Mouse (Mus musculus) neural tube, embryonic 14.5 days (tissue): ENCODE measurements around the gene Tuba1b. TPM values are rescaled to one million over a fixed set of nuclear protein-coding genes. Genes with fewer than 3 reads are reported as not detected.

Experiments used
- ATAC-seq: fragments of 200-750 bp; cut with Nextera tagmentation; 2 replicates; pipeline ENCODE4 v1.8.0; 2017; ENCODE audit warnings: low read depth, mild to moderate bottlenecking, moderate TSS enrichment, moderate library complexity
- H3K27ac ChIP-seq: fragments of 300-500 bp; sonication (generic); 2 replicates; pipeline ENCODE4 v1.5.1; 2014; ENCODE audit warnings: low read depth, mild to moderate bottlenecking, control low read depth, low read length, moderate library complexity, mixed read lengths
- H3K27me3 ChIP-seq: fragments of 300-500 bp; sonication (generic); 2 replicates; pipeline ENCODE4 v1.6.1; 2014; ENCODE audit warnings: low read length; ENCODE audit not compliant: control insufficient read depth, insufficient read depth
- H3K36me3 ChIP-seq: fragments of 300-500 bp; sonication (generic); 2 replicates; pipeline ENCODE4 v1.6.1; 2014; ENCODE audit warnings: low read length, mixed read lengths; ENCODE audit not compliant: control insufficient read depth, insufficient read depth
- H3K4me1 ChIP-seq: fragments of 300-500 bp; sonication (generic); 2 replicates; pipeline ENCODE4 v1.6.1; 2014; ENCODE audit warnings: low read length; ENCODE audit not compliant: control insufficient read depth, insufficient read depth
- H3K4me2 ChIP-seq: fragments of 300-500 bp; sonication (generic); 2 replicates; pipeline ENCODE4 v1.6.1; 2014; ENCODE audit warnings: mild to moderate bottlenecking, low read depth, low read length, control low read depth
- H3K4me3 ChIP-seq: fragments of 300-500 bp; sonication (generic); 2 replicates; pipeline ENCODE4 v1.5.1; 2014; ENCODE audit warnings: low read depth, low read length, control low read depth, mixed read lengths
- H3K9ac ChIP-seq: fragments of 300-500 bp; sonication (generic); replicated peaks from 2 replicates; pipeline ENCODE4 v1.6.1; 2014; ENCODE audit warnings: low read depth, mild to moderate bottlenecking, control low read depth, low read length, mixed read lengths
- H3K9me3 ChIP-seq: fragments of 300-500 bp; sonication (generic); 2 replicates; pipeline ENCODE4 v1.6.1; 2016; ENCODE audit warnings: low read length; ENCODE audit not compliant: control insufficient read depth
- WGBS: fragments of 180-500 bp; shearing (Covaris S2); extraction: QIAGEN DNeasy Blood & Tissue Kit; methylation state at CpG from one replicate; pipeline ENCODE4 v1.1.7; 2014; 5-methylcytosine and 5-hydroxymethylcytosine counted together
- polyA plus RNA-seq: library from polyadenylated mRNA; unstranded; fragments of >200 nt; fragmentation: Nextera tagmentation; extraction: Ambion mirVana; gene quantifications from 2 replicates; pipeline ENCODE4 v1.2.1, GENCODE M21; 2014

Tuba1b gene
- 1,186 and 1,301 TPM in 2 replicates for polyA plus RNA-seq

DNA sequence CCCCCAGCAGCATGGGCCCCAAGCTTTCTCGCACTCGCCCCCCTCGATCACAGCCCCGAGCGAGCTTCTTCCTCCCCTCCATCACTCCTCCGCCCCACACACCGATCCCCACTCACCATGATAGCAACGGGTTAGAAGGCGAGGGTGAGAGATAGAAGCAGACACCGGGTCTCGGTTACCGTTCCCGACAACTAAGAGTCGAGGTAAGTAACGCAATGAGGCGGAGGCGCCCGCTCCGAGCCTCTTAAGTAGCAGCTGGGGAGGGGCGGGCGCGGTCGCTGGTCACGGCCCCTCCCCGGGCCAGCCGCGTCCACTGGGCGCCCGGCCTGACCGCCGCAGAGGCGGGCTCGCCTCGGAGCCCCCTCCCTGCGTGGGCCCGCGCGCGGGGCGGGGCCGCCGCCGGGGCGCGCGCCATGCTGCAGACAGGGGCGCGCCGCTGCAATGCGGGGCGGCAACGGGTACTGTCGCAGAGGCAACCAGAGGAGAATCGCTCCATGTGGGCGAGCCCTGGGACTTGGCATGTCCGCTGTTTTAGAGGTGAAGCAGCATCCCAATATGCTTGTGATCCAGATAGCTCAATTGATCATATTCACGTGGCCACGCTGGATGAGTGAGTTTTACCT is at the start of gene Tuba1b:
Gene Tuba1b (minus strand): TSS at position 349 of the 623 bp plus-strand sequence.
- H3K9ac ChIP-seq: peak within 1 kb of the TSS; percentile 69
- peaks cover 9% of the 10 kb centered on the region; the same call in 1 of the 2 replicates for H3K36me3 ChIP-seq
- H3K4me3 ChIP-seq: peak within 1 kb of the TSS; percentile 68
- peaks cover 20% of the 10 kb centered on the region for H3K4me1 ChIP-seq
- peak within 1 kb of the TSS; percentile 97 for H3K4me2 ChIP-seq
- ATAC-seq: peak; percentile 95
- WGBS: under 1% methylated on average over 35 of the region's 58 CpGs
- peak within 1 kb of the TSS; percentile 94 for H3K27ac ChIP-seq
- H3K9me3 ChIP-seq: no peaks in the 10 kb centered on the region
- no peaks in the 10 kb centered on the region for H3K27me3 ChIP-seq

DNA sequence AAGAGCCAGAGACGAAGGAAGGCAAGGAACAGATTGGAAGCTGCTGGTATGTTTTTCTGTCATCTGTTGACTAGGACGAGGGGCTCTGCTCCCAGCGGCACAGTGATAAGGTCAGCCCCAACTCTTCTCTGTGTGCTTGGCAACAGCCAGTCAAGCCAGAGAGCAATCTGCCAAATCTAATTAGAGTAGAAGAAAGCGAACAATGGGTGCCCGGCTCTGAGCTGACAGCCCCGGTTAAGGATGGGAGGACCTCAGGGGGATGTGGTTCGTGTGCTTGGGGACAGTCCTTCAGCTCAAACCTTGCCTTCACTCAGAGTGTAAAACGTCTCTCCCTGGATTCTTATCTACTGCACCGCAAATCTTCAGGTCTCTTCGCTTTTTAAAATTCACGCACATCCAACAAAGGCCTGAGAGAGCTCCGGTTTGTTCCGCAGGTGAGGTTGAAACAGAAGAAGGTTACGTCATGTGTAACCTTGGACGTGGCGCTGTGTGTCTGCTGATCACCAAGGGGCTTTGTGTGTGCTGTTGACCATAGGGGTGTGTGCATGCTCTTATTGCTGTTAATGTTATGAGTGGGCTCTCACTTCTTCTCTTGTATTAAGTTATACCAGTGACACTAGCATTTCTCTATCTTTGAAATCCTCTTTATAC is 49.2 kb upstream of the Tuba1b start:
- Histone ChIP-seq H3K36me3 (no peaks in the 10 kb centered on the region), H3K4me2 (peak overlapping the region; percentile 67), H3K4me3 (peak overlapping the region; percentile 46), H3K4me1 (peaks cover 36% of the 10 kb centered on the region), H3K27ac (peak overlapping the region; percentile 99), H3K9ac (peak overlapping the region; percentile 83), H3K27me3 (no peaks in the 10 kb centered on the region), H3K9me3 (no peaks in the 10 kb centered on the region)
- peak; percentile 45; the same call in 1 of the 2 replicates for ATAC-seq
- 14% methylated on average over 16 of the region's 16 CpGs for WGBS

DNA sequence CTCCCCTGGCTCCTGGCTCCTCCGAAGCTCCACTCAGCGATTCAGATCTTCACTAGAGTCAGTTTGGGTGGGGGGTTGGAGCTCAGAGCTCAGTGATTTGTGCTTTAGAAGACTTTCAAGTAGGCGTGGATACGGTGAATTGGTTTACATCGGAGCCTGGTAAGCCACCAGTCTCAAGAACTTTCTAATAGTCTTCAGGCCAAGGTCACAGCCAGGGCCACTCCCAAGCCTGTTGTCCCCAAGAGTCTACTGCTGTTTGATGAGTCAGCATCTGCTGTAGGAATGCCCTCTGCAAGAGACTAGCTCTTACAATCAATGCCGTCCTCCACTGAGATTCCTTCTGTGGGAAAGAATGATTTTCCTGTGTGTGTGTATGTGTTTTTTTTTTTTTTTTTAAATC is 47.7 kb upstream of the Tuba1b start:
- no peak overlapping the region for H3K4me3 ChIP-seq
- H3K27ac ChIP-seq: peak overlapping the region; percentile 99; the same call in 1 of the 2 replicates
- no peaks in the 10 kb centered on the region for H3K27me3 ChIP-seq
- no peaks in the 10 kb centered on the region for H3K36me3 ChIP-seq
- H3K9ac ChIP-seq: no peak overlapping the region
- ATAC-seq: no peak
- 61% methylated on average over 6 of the region's 6 CpGs for WGBS
- H3K4me2 ChIP-seq: no peak overlapping the region
- no peaks in the 10 kb centered on the region for H3K9me3 ChIP-seq
- peaks cover 37% of the 10 kb centered on the region for H3K4me1 ChIP-seq

DNA sequence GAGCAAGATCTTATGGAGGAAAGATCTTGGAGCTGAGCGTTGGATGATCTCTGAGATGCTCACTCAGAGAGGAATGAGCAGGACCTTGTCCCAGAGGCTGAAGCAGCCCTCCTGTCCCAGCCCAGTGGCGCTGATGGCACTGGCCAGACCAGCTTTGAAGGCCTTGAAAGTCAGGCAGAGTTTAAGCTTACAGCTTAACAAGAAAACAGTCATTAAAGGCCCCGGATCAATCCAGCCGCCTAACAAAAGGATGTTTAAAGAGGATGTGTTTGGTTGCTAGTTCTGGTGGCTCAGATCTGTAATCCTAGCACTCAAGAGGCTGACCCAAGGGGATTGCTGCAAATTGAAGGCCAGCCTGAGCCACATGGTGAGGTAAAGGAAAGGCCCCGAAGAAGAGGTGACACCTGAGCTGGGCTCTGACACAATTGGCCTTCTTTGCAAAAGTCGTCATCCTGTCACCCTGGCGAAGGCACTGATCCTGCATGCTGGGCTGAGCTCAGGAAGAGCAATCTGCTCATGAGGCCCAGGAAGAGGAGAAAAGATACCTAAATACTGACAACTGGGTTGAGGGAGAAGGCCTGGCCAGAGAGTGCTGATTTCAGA is 45.7 kb upstream of the Tuba1b start:
- H3K9me3 ChIP-seq: no peaks in the 10 kb centered on the region
- WGBS: 34% methylated on average over 7 of the region's 7 CpGs
- no peak overlapping the region for H3K9ac ChIP-seq
- H3K4me2 ChIP-seq: no peak overlapping the region
- H3K27me3 ChIP-seq: no peaks in the 10 kb centered on the region
- no peaks in the 10 kb centered on the region for H3K36me3 ChIP-seq
- H3K4me1 ChIP-seq: peaks cover 37% of the 10 kb centered on the region
- no peak for ATAC-seq
- H3K4me3 ChIP-seq: no peak overlapping the region
- peak overlapping the region; percentile 16; the same call in 1 of the 2 replicates for H3K27ac ChIP-seq

DNA sequence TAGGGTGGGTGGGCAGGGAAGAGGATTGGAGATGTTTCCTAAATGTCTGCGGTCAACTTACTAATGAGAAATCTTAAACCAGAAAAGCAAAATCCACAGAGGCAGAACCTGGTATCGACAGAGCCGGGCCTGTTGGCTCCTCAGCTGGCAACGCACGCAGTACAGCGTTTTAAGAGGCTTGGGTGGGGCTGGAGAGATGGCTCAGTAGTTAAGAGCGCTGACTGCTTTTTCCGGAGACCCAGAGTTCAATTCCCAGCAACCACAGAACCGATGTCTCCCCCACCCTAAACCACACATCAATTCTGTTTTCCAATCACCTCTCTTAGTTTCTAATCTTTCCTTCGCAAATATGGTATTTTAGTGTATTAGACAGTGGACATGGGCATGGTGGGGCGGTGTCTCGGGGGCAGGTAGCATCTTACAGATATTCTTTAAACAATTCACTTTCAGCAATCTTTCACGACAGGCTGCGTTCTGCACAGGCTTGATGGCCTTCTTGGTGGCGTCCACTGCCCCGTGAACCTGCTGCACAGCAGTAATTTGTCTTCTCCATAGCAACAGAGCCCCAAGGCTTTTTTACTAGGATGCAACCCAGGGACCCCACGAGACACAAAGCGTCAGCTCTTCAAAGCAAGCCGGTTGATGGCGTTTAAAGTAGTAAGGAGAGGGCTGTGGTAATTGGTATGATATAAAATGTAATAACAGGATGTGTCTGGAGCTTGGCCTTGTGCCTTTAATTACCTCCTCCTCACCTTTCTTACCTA is 44.2 kb upstream of the Tuba1b start:
- ATAC-seq: no peak
- Histone ChIP-seq H3K4me1 (peaks cover 37% of the 10 kb centered on the region), H3K36me3 (no peaks in the 10 kb centered on the region), H3K4me2 (peak overlapping the region; percentile 45), H3K27me3 (no peaks in the 10 kb centered on the region), H3K9me3 (no peaks in the 10 kb centered on the region), H3K9ac (peak overlapping the region; percentile 42; the same call in 1 of the 2 replicates), H3K27ac (peak overlapping the region; percentile 89), H3K4me3 (peak overlapping the region; percentile 12; the same call in 1 of the 2 replicates)
- 31% methylated on average over 20 of the region's 20 CpGs for WGBS

DNA sequence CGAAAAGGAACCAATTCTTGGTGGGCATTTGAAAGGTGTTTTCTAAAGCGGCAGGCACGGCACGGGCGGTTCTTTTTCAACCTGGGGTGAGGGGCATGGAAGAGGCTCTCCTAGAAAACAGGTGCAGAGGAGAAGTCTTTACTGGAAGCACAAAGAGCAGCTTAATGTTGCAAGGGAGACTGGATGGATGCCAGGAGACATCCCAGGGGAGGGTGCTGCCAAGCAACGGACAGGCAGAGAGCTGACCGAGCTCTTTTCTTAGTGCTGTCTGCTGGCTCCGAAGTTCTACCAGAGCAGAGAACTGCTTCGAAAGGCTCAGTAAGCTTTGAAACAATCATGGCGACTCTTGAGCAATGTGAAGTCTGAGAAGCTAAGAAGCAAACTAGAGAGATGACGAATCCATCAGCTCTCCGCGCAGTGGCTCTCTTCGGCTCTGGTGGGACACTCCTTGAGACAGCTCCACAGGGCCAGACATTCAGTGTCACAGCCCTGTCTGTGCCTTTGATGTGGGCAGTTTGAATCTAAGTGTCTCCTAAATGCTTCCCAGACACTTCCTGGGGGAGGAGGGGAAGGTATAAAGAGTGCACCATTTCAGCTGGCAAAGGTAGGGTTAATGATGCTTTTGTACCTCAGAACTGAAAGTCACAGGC is 43.5 kb upstream of the Tuba1b start:
- ATAC-seq: peak; percentile 76
- H3K27me3 ChIP-seq: no peaks in the 10 kb centered on the region
- no peaks in the 10 kb centered on the region for H3K9me3 ChIP-seq
- no peaks in the 10 kb centered on the region for H3K36me3 ChIP-seq
- H3K27ac ChIP-seq: peak overlapping the region; percentile 89
- H3K4me2 ChIP-seq: peak overlapping the region; percentile 45
- peak overlapping the region; percentile 12; the same call in 1 of the 2 replicates for H3K4me3 ChIP-seq
- peaks cover 36% of the 10 kb centered on the region for H3K4me1 ChIP-seq
- peak overlapping the region; percentile 42 for H3K9ac ChIP-seq
- WGBS: 30% methylated on average over 14 of the region's 14 CpGs

DNA sequence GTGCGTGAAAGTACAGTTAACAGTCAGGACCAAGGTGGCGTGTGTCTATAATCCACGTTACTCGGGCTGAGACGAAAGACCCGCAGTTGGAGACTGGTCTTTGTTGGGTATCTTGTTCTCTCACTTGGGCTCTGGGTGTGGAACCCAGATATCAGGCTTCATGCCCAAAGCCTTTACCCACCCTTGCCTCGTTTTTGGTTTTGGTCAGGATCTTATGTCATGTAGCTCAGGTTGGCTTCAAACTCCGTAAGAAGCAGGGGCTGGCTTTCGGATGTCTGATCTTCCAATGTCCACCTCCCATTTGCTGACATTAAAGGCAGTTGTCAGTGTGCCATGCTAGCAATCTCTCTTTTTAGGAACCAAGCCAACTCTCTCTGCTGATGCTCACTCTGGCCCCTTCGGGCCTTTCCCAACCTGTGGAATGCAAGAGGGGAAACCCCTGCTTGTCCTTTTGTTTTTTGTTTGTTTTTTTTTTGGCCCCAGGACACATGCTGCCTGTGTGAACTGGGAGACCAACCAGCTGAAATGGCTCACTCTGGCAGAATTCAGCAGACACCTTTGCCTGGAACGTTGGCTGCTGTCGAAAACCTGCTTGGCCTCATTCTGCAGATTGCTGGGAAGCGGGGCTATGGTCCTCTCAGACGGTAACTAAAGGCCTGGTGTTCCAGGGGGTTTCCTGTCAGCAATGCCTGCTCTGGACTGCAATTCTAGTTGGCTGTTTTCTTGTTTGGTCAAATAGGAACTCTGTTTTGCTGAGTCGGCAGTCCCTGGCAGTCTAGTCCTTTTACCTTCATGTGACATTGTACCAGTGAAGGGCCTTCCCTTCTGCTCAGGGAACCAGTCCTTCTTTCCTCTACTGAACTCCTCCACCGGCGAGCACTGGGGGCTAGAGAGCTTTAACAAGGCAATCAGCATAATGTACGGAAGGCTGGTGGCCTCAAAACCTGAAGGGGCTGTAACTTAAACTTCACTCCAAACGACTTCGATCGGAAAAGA is 42.7 kb upstream of the Tuba1b start:
- Histone ChIP-seq H3K4me3 (no peak overlapping the region), H3K4me2 (peak overlapping the region; percentile 45), H3K27ac (peak overlapping the region; percentile 89), H3K27me3 (no peaks in the 10 kb centered on the region), H3K9me3 (no peaks in the 10 kb centered on the region), H3K36me3 (no peaks in the 10 kb centered on the region), H3K9ac (peak overlapping the region; percentile 42; the same call in 1 of the 2 replicates), H3K4me1 (peaks cover 37% of the 10 kb centered on the region)
- WGBS: 57% methylated on average over 21 of the region's 21 CpGs
- ATAC-seq: no peak
